Mouse (Mus musculus) cerebellum, adult 2 months (tissue): ENCODE measurements around the gene Runx2.

Experiments used
- CTCF ChIP-seq: fragments of 200-500 bp; IDR thresholded peaks from 2 replicates; pipeline ENCODE4 v1.5.1; 2011; ENCODE audit warnings: low read depth, mild to moderate bottlenecking, control low read depth, low read length, moderate library complexity, borderline replicate concordance; ENCODE audit not compliant: insufficient read depth
- POLR2A ChIP-seq: fragments of 200-500 bp; IDR thresholded peaks from 2 replicates; pipeline ENCODE4 v1.6.1; 2011; ENCODE audit warnings: low read length, control low read depth, borderline replicate concordance; ENCODE audit not compliant: insufficient read depth

- TF ChIP-seq CTCF, result no peak
- no peak for TF ChIP-seq POLR2A
These were observed 32.2 kb downstream of the Runx2 start for GRCm38 (mm10) chr17:44782366-44782765.
